Mouse (Mus musculus): ENCODE data around the gene Gpc2.

The Gpc2 gene

DNA sequence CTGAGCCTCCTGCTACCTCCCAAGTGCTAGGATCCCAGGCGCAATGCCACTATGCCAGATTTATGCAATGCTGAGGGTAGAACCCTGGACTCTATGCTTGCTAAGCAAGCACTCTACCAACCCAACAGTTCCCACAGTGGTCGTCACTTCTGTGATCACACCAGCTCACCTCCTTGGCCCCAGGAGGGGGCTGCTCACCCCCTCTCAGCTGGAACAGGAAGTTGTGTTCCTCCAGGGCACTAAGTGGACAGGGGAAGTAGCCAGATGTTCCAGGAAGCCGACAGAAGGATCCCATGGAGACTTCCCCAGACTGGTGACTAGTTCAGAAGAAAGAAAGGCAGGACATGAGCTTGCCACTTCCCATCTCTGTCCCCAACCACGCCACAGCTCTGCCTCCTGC, 17.8 kb downstream of the Gpc2 start:
- no peak for DNase-seq (ENCODE audit: low spot score in 2 of 2)

DNA sequence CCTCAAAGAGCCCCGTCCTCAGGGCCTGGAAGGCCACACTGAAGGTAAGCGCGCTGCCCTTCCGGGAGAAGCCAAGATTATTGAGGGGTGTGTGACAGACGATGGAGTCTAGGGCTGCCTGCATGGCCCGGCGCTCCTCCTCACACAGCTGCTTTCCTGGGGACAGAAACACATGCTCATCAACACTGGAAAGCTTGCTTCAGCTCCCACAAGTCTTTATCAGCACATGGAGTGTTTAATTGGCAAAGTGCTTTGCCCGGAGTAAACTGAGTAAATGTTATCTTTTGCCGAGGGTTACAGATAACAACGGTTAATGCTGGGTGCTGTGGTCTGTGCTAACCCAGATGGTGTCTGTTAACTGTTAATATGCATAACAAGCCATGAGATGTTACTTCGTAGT, 19.0 kb downstream of the Gpc2 start:
- no peak for DNase-seq (ENCODE audit: low spot score in 2 of 2)

GRCm38 (mm10) chr5:138260051-138260450, 19.8 kb downstream of the Gpc2 start:
- DNase-seq (ENCODE audit: low spot score in 2 of 2): no peak

- no peak for DNase-seq (ENCODE audit: low spot score in 2 of 2)
Observed at GRCm38 (mm10) chr5:138258993-138259392, 20.8 kb downstream of the Gpc2 start.

GRCm38 (mm10) chr5:138258542-138258941, 21.3 kb downstream of the Gpc2 start:
- no peak for DNase-seq (ENCODE audit: low spot score in 2 of 2)

DNA sequence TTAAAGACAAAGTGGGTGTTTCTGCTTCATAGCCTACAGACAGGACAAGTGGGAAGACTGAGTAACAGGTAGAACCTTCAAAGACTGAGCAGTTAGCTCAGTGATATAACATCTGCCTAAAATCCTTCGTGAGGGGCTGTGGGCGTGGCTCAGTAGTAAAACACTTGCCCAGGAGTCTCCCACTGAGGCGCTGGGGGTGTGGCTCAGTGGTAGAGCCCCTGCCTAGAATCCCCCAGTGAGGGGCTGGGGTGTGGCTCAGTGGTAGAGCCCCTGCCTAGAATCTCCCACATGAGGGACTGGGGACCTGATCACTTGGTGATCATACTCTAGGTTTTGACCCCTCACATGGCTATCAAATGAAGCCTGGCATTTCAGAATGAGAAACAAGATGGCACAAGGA, 21.7 kb downstream of the Gpc2 start:
- DNase-seq (ENCODE audit: low spot score in 2 of 2): no peak

GRCm38 (mm10) chr5:138257585-138257978, 22.2 kb downstream of the Gpc2 start:
- no peak for DNase-seq (ENCODE audit: low spot score in 2 of 2)

DNA sequence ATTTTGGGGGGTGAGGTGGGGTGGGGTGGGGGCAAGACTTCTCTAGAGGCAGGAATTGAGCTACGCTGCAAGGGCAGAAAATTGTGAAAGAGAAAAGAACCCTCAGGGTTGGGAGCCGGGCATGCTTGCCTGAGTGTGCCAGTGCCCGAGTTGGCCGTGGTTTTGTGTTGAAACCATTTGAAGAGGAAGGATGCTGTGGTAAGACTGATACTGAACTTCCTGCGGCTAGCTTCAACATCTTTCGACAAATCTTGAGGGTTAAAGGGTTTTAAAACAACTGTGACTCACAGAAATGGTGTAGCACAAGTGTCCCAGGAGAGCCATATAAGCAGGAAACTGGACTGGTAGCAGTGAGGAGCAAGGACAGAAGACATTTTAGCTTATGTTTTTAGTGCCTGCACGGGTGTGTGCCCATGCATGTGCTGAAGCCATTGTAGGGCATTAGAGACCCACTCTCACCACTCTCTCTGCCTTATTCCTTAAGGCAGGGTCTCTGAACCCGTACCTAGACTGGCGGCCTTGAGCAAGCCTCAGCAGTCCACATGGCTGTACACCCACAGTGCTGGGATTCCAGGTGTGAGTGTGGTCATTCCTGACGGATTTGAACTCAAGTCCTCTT, 22.7 kb downstream of the Gpc2 start:
- DNase-seq (ENCODE audit: low spot score in 2 of 2): peak in 1 of 2 experiments; percentile 46

- DNase-seq (ENCODE audit: low spot score in 2 of 2): no peak
Observed at GRCm38 (mm10) chr5:138256094-138256467, 23.7 kb downstream of the Gpc2 start.

GRCm38 (mm10) chr5:138255353-138256093, 24.3 kb downstream of the Gpc2 start, which contains the start of gene Lamtor4:
Gene Lamtor4, plus strand, starts transcription at chr5:138255482.
- peak; percentile 81 to 92 for DNase-seq (ENCODE audit: low spot score in 2 of 2)

DNA sequence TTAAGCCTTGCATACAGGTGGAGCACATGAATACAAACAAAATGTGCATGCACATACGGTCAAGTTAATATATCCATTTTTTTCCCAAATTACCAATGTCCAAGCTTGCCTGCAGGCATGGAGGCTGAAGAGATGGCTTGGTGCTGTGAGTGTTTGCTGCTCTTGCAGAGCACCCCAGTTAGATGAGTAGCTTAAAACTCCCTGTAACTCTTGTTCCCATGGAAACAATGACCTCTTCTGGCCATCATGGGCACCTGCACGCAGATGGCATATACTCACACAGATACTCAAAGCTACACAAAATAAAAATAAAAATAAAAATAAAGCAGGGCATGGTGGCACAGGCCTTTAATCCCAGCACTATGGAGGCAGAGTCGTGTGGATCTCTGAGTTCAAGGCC, 26.7 kb downstream of the Gpc2 start:
- DNase-seq (ENCODE audit: low spot score in 2 of 2): no peak

DNA sequence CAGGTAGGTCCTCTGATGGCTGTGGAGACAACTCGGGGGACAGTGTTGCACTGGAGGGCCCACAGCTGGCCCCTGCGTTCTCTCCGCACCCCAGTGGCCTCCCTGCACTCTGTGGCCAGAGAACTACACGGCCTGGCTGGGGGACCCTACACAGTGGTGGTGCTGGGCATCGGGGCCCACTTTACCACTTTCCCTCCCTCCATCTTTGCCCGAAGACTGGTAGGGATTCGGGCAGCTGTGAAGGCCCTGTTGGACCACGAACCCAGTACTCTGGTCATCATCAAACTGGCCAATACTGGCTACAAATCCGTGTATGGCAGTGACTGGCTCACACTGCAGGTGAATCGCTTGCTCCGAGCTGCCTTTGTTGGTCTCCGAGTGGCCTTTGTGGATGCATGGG, 28.7 kb downstream of the Gpc2 start:
- DNase-seq (ENCODE audit: low spot score in 2 of 2): no peak

DNA sequence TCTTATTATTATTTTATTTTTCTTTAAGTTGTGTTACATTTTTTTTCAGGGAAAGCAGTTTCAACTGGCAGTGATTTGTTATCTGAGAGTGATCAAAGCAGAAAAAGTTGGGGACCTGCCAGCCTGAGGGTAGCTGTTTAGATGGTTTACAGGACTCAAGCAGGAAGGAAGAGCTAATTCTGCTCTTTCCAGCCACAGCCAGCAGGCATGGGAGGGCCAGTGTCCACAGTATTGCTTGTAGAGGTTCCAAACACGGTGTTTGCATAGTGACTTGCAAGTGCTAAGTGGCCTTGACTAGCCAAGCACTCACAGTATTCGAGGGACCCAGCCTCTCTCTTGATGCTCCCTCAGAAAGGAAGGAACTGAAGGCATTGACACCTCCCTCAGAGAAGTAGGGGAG, 38.3 kb downstream of the Gpc2 start:
- no peak for DNase-seq (ENCODE audit: low spot score in 2 of 2)

GRCm38 (mm10) chr5:138234224-138234623, 45.6 kb downstream of the Gpc2 start:
- DNase-seq (ENCODE audit: low spot score in 2 of 2): no peak

GRCm38 (mm10) chr5:138233778-138234177, 46.0 kb downstream of the Gpc2 start:
- DNase-seq (ENCODE audit: low spot score in 2 of 2): no peak

DNA sequence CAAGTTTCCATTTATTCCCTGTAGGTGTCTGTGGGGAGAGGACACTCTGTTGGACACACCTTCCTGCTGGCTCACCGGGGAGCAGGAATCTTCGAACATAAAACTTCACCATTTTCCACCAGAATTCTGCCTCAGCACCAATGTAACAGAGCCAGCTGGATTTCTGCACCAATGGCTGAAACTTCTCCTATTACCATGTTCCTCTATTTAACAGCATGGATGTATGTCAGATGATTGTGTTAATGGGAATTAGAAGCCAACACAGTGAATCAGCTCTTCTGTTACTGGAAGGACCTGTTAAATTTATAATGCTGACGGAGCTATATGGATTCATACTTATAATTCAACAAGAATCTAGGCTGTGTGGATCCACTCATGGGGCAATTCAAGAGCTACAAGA, 50.3 kb downstream of the Gpc2 start:
- DNase-seq (ENCODE audit: low spot score in 2 of 2): no peak

- peak; percentile 37 to 75 for DNase-seq (ENCODE audit: low spot score in 2 of 2)
Observed at GRCm38 (mm10) chr5:138228026-138228425, 51.8 kb downstream of the Gpc2 start.

DNA sequence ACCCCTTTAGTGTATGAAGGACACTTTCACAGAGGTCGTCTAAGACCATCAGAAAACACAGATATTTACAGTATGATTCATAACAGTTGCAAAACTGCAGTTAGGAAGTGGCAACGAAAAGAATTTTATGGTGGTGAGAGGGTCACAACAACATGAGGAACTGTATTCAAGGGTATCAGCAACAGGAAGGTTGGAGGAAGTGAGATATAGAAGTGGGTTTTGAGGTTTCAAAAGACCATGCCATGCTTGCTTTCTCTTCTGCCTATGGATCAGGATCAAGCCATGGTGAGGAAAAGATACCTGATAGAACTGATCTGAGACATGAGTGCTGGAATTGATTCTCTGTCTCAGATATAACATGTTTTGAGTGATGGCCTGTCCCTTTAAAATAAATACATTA, 52.4 kb downstream of the Gpc2 start:
- DNase-seq (ENCODE audit: low spot score in 2 of 2): no peak

DNA sequence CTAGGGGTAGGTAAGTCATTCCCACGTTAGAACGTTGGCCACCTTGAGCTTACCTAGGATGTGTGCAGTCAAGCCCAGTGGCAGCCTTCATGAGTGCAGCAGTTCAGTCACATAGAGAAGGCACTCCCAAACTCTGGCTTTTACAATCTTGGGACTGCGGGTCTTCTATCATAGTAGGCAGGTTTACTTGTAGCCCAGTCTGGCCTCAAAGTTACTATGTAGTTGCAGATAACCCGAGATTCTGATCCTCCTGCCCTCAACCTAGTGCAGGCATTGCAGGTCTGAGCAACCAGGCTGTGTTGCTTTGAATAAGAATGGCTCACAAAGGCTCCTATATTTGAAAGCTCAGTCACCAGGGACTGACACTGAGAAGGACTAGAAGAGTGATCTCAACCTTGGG, 53.3 kb downstream of the Gpc2 start:
- no peak for DNase-seq (ENCODE audit: low spot score in 2 of 2)

GRCm38 (mm10) chr5:138225700-138226099, 54.1 kb downstream of the Gpc2 start, which contains the start of gene Nxpe5:
Gene Nxpe5, plus strand, starts transcription at chr5:138225898.
- no peak for DNase-seq (ENCODE audit: low spot score in 2 of 2)

All from spleen, postnatal 10 days (tissue).